Comparison of ENCODE assay signal across 27 mouse cellular contexts in the genomic region with DNA sequence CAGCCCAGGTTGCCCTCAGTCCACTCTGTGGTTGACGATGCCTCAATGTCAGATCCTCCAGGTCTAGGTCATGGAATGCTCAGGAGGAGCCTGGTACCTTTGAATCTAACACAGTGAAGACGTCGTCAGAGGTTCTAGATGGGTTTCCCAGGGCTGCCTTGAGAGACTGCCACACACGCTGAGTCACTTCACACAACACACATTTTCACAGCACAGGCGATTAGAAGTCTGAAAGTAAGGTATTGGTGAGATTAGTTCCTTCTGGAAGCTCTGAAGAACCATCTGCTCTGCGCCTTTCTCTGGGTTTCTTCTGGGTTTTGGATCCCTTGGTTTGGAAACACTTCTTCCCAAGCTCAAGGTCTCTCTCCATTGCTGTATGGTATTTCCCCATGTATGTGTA. TPM values are rescaled to one million over a fixed set of nuclear protein-coding genes. Genes with fewer than 3 reads are reported as not detected.
"Had no signal": no experiment of that assay in that cellular context is flagged by ENCODE, and none has a peak within 500 bp of the region (broad histone marks: within the 10 kb centered on the region; RNA-seq: fewer than 3 reads in every experiment).

No protein-coding gene starts in this region.

- H3K4me2 ChIP-seq: intestine, embryonic 15.5 days; kidney, embryonic 15.5 days; liver, embryonic 13.5 days; midbrain, embryonic 12.5 days; midbrain, embryonic 15.5 days; neural tube, embryonic 12.5 days; neural tube, embryonic 15.5 days had no signal

- H3K36me3 ChIP-seq: intestine, embryonic 15.5 days; kidney, embryonic 15.5 days; liver, embryonic 13.5 days; midbrain, embryonic 12.5 days; midbrain, embryonic 15.5 days; neural tube, embryonic 12.5 days; neural tube, embryonic 15.5 days had no signal

- H3K9ac ChIP-seq: intestine, embryonic 15.5 days; kidney, embryonic 15.5 days; liver, embryonic 13.5 days; midbrain, embryonic 12.5 days; midbrain, embryonic 15.5 days; neural tube, embryonic 12.5 days; neural tube, embryonic 15.5 days had no signal

- H3K27me3 ChIP-seq: intestine, embryonic 15.5 days; kidney, embryonic 15.5 days; liver, embryonic 13.5 days; midbrain, embryonic 12.5 days; midbrain, embryonic 15.5 days; neural tube, embryonic 12.5 days; neural tube, embryonic 15.5 days had no signal

- ATAC-seq: intestine, embryonic 15.5 days; midbrain, embryonic 15.5 days had no signal

- H3K9me3 ChIP-seq: intestine, embryonic 15.5 days; kidney, embryonic 15.5 days; liver, embryonic 13.5 days; midbrain, embryonic 12.5 days; midbrain, embryonic 15.5 days; neural tube, embryonic 12.5 days; neural tube, embryonic 15.5 days had no signal

- H3K4me3 ChIP-seq: intestine, embryonic 15.5 days; kidney, embryonic 15.5 days; liver, embryonic 13.5 days; midbrain, embryonic 12.5 days; midbrain, embryonic 15.5 days; neural tube, embryonic 12.5 days; neural tube, embryonic 15.5 days had no signal

- H3K27ac ChIP-seq: intestine, embryonic 15.5 days; kidney, embryonic 15.5 days; liver, embryonic 13.5 days; macrophage; midbrain, embryonic 12.5 days; midbrain, embryonic 15.5 days; neural tube, embryonic 12.5 days; neural tube, embryonic 15.5 days had no signal

- H3K4me1 ChIP-seq: intestine, embryonic 15.5 days; kidney, embryonic 15.5 days; liver, embryonic 13.5 days; midbrain, embryonic 12.5 days; neural tube, embryonic 15.5 days had no signal

- DNase-seq: kidney, adult 11 months; kidney, adult 8-10 months; kidney, postnatal 10 days; kidney, postnatal 36 days; layer of hippocampus, adult 9-11 months; liver, embryonic 13.5 days; lung, adult 2 months; spleen, adult 18-20 months; thymus, adult 2 months; thymus, postnatal 14 days; thymus, postnatal 4 days had no signal

RNA-seq across cellular contexts. Expression of a gene that starts 56.3 kb away (rescaled TPM):
- total RNA-seq: layer of hippocampus, postnatal 25 days; left cerebral cortex, adult 8-10 months; left cerebral cortex, postnatal 14 days; liver, adult 2 months; megakaryocyte, adult 5-6 weeks had no signal
- polyA plus RNA-seq: intestine, embryonic 15.5 days; kidney, embryonic 15.5 days; limb, embryonic 11.5 days; limb, embryonic 14.5 days; liver, adult 2 months; liver, embryonic 13.5 days; lung, adult 2 months; lung, embryonic 16.5 days; macrophage; midbrain, embryonic 12.5 days; midbrain, embryonic 15.5 days; neural tube, embryonic 12.5 days; neural tube, embryonic 15.5 days; stomach, embryonic 16.5 days; thymus, adult 2 months had no signal
